ENCODE assay signal across 26 mouse cellular contexts in genomic region chr3:10575728-10576127, GRCm38 (mm10).
A peak's percentile ranks its signal among the peaks of the same experiment; 100 is the strongest.
DNase-seq lines count a peak whose midpoint lies in the region; ATAC-seq and TF ChIP-seq lines count a peak whose summit lies in the region.
"Had no signal": no experiment of that assay in that cellular context is flagged by ENCODE, and none has a peak within 500 bp of the region (broad histone marks: within the 10 kb centered on the region; RNA-seq: fewer than 3 reads in every experiment).

No protein-coding gene starts in this region.

- no peaks in the 10 kb centered on the region for H3K27me3 ChIP-seq in forebrain, embryonic 13.5 days
- H3K27me3 ChIP-seq in forebrain, embryonic 12.5 days: no peaks in the 10 kb centered on the region
- no peaks in the 10 kb centered on the region for H3K27me3 ChIP-seq in forebrain, embryonic 15.5 days
- H3K27me3 ChIP-seq in forebrain, embryonic 10.5 days (ENCODE audit: poor library complexity, severe bottlenecking): no peaks in the 10 kb centered on the region
- H3K27me3 ChIP-seq in forebrain, postnatal 0 days (ENCODE audit: insufficient read depth, low read length): no peaks in the 10 kb centered on the region
- H3K27me3 ChIP-seq: CH12.LX; embryonic facial prominence, embryonic 13.5 days; embryonic facial prominence, embryonic 15.5 days had no signal

- peak; percentile 66; the same call in 1 of the 2 replicates for ATAC-seq in forebrain, embryonic 13.5 days
- no peak for ATAC-seq in forebrain, embryonic 12.5 days (ENCODE audit: low FRiP score)
- ATAC-seq in forebrain, embryonic 15.5 days (replicated peaks): peak; percentile 63
- peak; percentile 59; the same call in 1 of the 2 replicates for ATAC-seq in forebrain, postnatal 0 days
- ATAC-seq: activated CD4-positive, CD25-positive, alpha-beta regulatory T cell, adult 4 months; CD4-positive, CD25-positive, alpha-beta regulatory T cell, adult 4 months; Patski had no signal

- H3K4me3 ChIP-seq in forebrain, embryonic 13.5 days: no peak overlapping the region
- H3K4me3 ChIP-seq in forebrain, embryonic 12.5 days (replicated peaks): no peak overlapping the region
- H3K4me3 ChIP-seq in forebrain, embryonic 15.5 days: no peak overlapping the region
- no peak overlapping the region for H3K4me3 ChIP-seq in forebrain, embryonic 10.5 days
- H3K4me3 ChIP-seq in forebrain, postnatal 0 days (ENCODE audit: low read depth, low read length): no peak overlapping the region
- H3K4me3 ChIP-seq: embryonic facial prominence, embryonic 13.5 days; embryonic facial prominence, embryonic 15.5 days; erythroblast, embryonic 14.5 days had no signal

- H3K36me3 ChIP-seq in forebrain, embryonic 13.5 days (ENCODE audit: poor library complexity, severe bottlenecking): no peaks in the 10 kb centered on the region
- no peaks in the 10 kb centered on the region for H3K36me3 ChIP-seq in forebrain, embryonic 12.5 days (replicated peaks)
- H3K36me3 ChIP-seq in forebrain, embryonic 15.5 days: no peaks in the 10 kb centered on the region
- no peaks in the 10 kb centered on the region for H3K36me3 ChIP-seq in forebrain, embryonic 10.5 days (replicated peaks)
- H3K36me3 ChIP-seq in forebrain, postnatal 0 days (ENCODE audit: insufficient read depth): no peaks in the 10 kb centered on the region
- H3K36me3 ChIP-seq: embryonic facial prominence, embryonic 13.5 days; embryonic facial prominence, embryonic 15.5 days; G1E had no signal

- H3K27ac ChIP-seq in forebrain, embryonic 13.5 days: no peak overlapping the region
- H3K27ac ChIP-seq in forebrain, embryonic 12.5 days: no peak overlapping the region
- peak overlapping the region; percentile 31; the same call in 1 of the 2 replicates for H3K27ac ChIP-seq in forebrain, embryonic 15.5 days (replicated peaks)
- no peak overlapping the region for H3K27ac ChIP-seq in forebrain, embryonic 10.5 days
- no peak overlapping the region for H3K27ac ChIP-seq in forebrain, postnatal 0 days (ENCODE audit: low read depth, low read length)
- H3K27ac ChIP-seq: embryonic facial prominence, embryonic 13.5 days; embryonic facial prominence, embryonic 15.5 days had no signal

- no peak for DNase-seq in forebrain, embryonic 10.5 days (ENCODE audit: extremely low spot score, low spot score)
- peak; percentile 62 for DNase-seq in brain, embryonic 14.5 days (ENCODE audit: low read depth)
- DNase-seq in forebrain, postnatal 0 days: peak; percentile 5
- no peak for DNase-seq in liver
- DNase-seq: adrenal gland, adult 8-10 months; adrenal gland, postnatal 14 days; adrenal gland, postnatal 36 days; B cell, adult 2 months; cerebellum, adult 11 months; cerebellum, adult 18-20 months; cerebellum, adult 8-10 months; cerebellum, adult 9-11 months; cerebellum, postnatal 14 days; cerebellum, postnatal 36 days; embryo, embryonic 11 days had no signal

- no peaks in the 10 kb centered on the region for H3K4me1 ChIP-seq in forebrain, embryonic 13.5 days
- no peaks in the 10 kb centered on the region for H3K4me1 ChIP-seq in forebrain, embryonic 12.5 days
- H3K4me1 ChIP-seq in forebrain, embryonic 15.5 days: 0 out of 2 replicates have a peak, but pooled peaks cover 5% of the 10 kb centered on the region
- H3K4me1 ChIP-seq in forebrain, embryonic 10.5 days: no peaks in the 10 kb centered on the region
- H3K4me1 ChIP-seq in forebrain, postnatal 0 days (ENCODE audit: insufficient read depth): no peaks in the 10 kb centered on the region
- H3K4me1 ChIP-seq: embryonic facial prominence, embryonic 13.5 days; embryonic facial prominence, embryonic 15.5 days had no signal

- no peak for TF ChIP-seq POLR2A in brain, embryonic 14.5 days (IDR thresholded peaks at IDR 0.05; ENCODE audit: borderline replicate concordance, extremely low read depth, insufficient read depth, insufficient read length, poor library complexity, severe bottlenecking)

- WGBS in forebrain, embryonic 13.5 days: 79% methylated on average over 1 of the region's 1 CpGs
- 79% methylated on average over 1 of the region's 1 CpGs for WGBS in forebrain, embryonic 12.5 days
- WGBS in forebrain, embryonic 15.5 days: 55% methylated on average over 1 of the region's 1 CpGs
- 95% methylated on average over 1 of the region's 1 CpGs for WGBS in forebrain, embryonic 10.5 days
- 51% methylated on average over 1 of the region's 1 CpGs for WGBS in forebrain, postnatal 0 days

- no peak for TF ChIP-seq CTCF in brain, embryonic 14.5 days (IDR thresholded peaks at IDR 0.05; ENCODE audit: borderline replicate concordance, extremely low read depth, insufficient read depth, insufficient read length)
- no peak for TF ChIP-seq CTCF in forebrain, postnatal 0 days (IDR thresholded peaks at IDR 0.05; ENCODE audit: low read depth)

- no peak overlapping the region for H3K4me2 ChIP-seq in forebrain, embryonic 13.5 days
- no peak overlapping the region for H3K4me2 ChIP-seq in forebrain, embryonic 12.5 days
- H3K4me2 ChIP-seq in forebrain, embryonic 15.5 days (replicated peaks): no peak overlapping the region
- H3K4me2 ChIP-seq in forebrain, postnatal 0 days (ENCODE audit: low read depth): no peak overlapping the region
- H3K4me2 ChIP-seq: embryonic facial prominence, embryonic 13.5 days; embryonic facial prominence, embryonic 15.5 days had no signal

- H3K9ac ChIP-seq in forebrain, embryonic 13.5 days: no peak overlapping the region
- H3K9ac ChIP-seq in forebrain, embryonic 12.5 days: no peak overlapping the region
- H3K9ac ChIP-seq in forebrain, embryonic 15.5 days (replicated peaks): no peak overlapping the region
- no peak overlapping the region for H3K9ac ChIP-seq in forebrain, postnatal 0 days
- H3K9ac ChIP-seq: embryonic facial prominence, embryonic 13.5 days; embryonic facial prominence, embryonic 15.5 days had no signal

- no peaks in the 10 kb centered on the region for H3K9me3 ChIP-seq in forebrain, embryonic 13.5 days (replicated peaks)
- no peaks in the 10 kb centered on the region for H3K9me3 ChIP-seq in forebrain, embryonic 12.5 days
- no peaks in the 10 kb centered on the region for H3K9me3 ChIP-seq in forebrain, embryonic 15.5 days
- no peaks in the 10 kb centered on the region for H3K9me3 ChIP-seq in forebrain, embryonic 10.5 days
- no peaks in the 10 kb centered on the region for H3K9me3 ChIP-seq in forebrain, postnatal 0 days (ENCODE audit: low read length)
- H3K9me3 ChIP-seq: embryonic facial prominence, embryonic 13.5 days; embryonic facial prominence, embryonic 15.5 days; G1E had no signal

Comparison
In these comparisons a context has a peak if more than half of its experiments do, and no peak if none do; other contexts are left out.
1. DNase-seq: peak in brain, embryonic 14.5 days (single experiment) and forebrain, postnatal 0 days (single experiment); none in forebrain, embryonic 10.5 days (single experiment) and liver (single experiment).